In the genomic region with DNA sequence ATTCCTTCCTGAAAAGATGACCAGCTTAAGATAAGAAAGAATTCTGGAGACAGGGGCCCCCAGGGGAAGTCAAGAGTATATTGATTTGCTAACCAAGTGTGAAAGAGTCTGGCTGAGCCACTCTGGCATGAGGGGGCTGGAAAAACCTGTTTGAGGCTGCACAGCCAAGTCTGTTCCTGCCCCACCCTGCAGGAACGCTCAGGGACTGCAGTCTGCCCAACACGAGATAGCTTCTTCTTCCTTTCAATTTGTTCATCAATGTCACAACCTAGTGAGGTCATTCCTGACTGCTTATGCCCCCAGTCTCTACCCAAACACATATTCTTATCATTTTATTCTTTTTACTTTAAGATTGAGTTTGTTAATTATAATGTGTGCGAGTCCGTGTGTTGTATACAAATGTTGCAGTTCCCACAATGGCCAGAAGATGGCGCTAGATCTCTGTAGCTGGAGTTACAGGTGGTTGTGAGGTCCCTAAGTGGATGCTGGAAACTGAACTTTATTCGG, we compare ENCODE assay signal across 8 mouse cellular contexts.
DNase-seq lines count a peak whose midpoint lies in the region; ATAC-seq lines count a peak whose summit lies in the region.

No protein-coding gene starts in this region.

- WGBS in intestine, embryonic 14.5 days: 42% methylated on average over 6 of the region's 6 CpGs
- WGBS in stomach, embryonic 16.5 days: 43% methylated on average over 6 of the region's 6 CpGs

- peak; percentile 4 for DNase-seq in gastrocnemius, postnatal 14 days
- no peak for DNase-seq in gastrocnemius, adult 8-10 months (ENCODE audit: low spot score in 2 of 2)
- peak; percentile 21 for DNase-seq in right cerebral cortex, postnatal 14 days
- DNase-seq in right cerebral cortex, adult 2 months (ENCODE audit: low spot score in 2 of 2): no peak
- DNase-seq in intestine, embryonic 14.5 days (ENCODE audit: low spot score): peak; percentile 59
- no peak for DNase-seq in thymus, adult 18-20 months
- no peak for DNase-seq in frontal cortex, adult 2 months (ENCODE audit: extremely low spot score in 1 of 2, low spot score in 1 of 2)

- no peaks in the 10 kb centered on the region for H3K27me3 ChIP-seq in intestine, embryonic 14.5 days (replicated peaks; ENCODE audit: control insufficient read depth, insufficient read depth, low read length)
- no peaks in the 10 kb centered on the region for H3K27me3 ChIP-seq in stomach, embryonic 16.5 days (ENCODE audit: control insufficient read depth, insufficient read depth, low read length)

- no peaks in the 10 kb centered on the region for H3K9me3 ChIP-seq in intestine, embryonic 14.5 days (ENCODE audit: control insufficient read depth, low read length)
- no peaks in the 10 kb centered on the region; the same call in 1 of the 2 replicates for H3K9me3 ChIP-seq in stomach, embryonic 16.5 days (replicated peaks; ENCODE audit: control insufficient read depth, low read length)

- ATAC-seq in intestine, embryonic 14.5 days (replicated peaks; ENCODE audit: low FRiP score, low TSS enrichment, low read depth): peak; percentile 93
- ATAC-seq in stomach, embryonic 16.5 days (ENCODE audit: insufficient read depth, low FRiP score): peak; percentile 66; the same call in 1 of the 2 replicates

- no peak overlapping the region for H3K27ac ChIP-seq in intestine, embryonic 14.5 days (ENCODE audit: low read depth)
- 0 out of 2 replicates have a peak overlapping the region, but pooled peaks have one; percentile 64 for H3K27ac ChIP-seq in stomach, embryonic 16.5 days (ENCODE audit: low read length)

- H3K4me3 ChIP-seq in intestine, embryonic 14.5 days (ENCODE audit: low read depth, low read length): no peak overlapping the region
- H3K4me3 ChIP-seq in stomach, embryonic 16.5 days (replicated peaks; ENCODE audit: low read length): no peak overlapping the region

- no peaks in the 10 kb centered on the region for H3K4me1 ChIP-seq in intestine, embryonic 14.5 days (replicated peaks; ENCODE audit: control insufficient read depth, insufficient read depth, low read length)
- H3K4me1 ChIP-seq in stomach, embryonic 16.5 days (ENCODE audit: control insufficient read depth, insufficient read depth, low read length): no peaks in the 10 kb centered on the region

- no peaks in the 10 kb centered on the region for H3K36me3 ChIP-seq in intestine, embryonic 14.5 days (ENCODE audit: control insufficient read depth, insufficient read depth, low read length)
- H3K36me3 ChIP-seq in stomach, embryonic 16.5 days (ENCODE audit: control insufficient read depth, insufficient read depth, low read length): no peaks in the 10 kb centered on the region

- intact Hi-C loops in gastrocnemius, postnatal 14 days (cut with DNase I; ENCODE audit: low total_unique reads): no loop called here

- H3K4me2 ChIP-seq in intestine, embryonic 14.5 days (ENCODE audit: low read length): no peak overlapping the region
- no peak overlapping the region for H3K4me2 ChIP-seq in stomach, embryonic 16.5 days (ENCODE audit: low read depth, low read length)

- H3K9ac ChIP-seq in intestine, embryonic 14.5 days (ENCODE audit: low read length): no peak overlapping the region
- H3K9ac ChIP-seq in stomach, embryonic 16.5 days (ENCODE audit: low read length): no peak overlapping the region

Comparison
In these comparisons a context has a peak if more than half of its experiments do, and no peak if none do; other contexts are left out.
1. DNase-seq: peak in gastrocnemius, postnatal 14 days (single experiment), right cerebral cortex, postnatal 14 days (single experiment) and intestine, embryonic 14.5 days (single experiment); none in gastrocnemius, adult 8-10 months (0 of 2), right cerebral cortex, adult 2 months (0 of 2), thymus, adult 18-20 months (0 of 2) and frontal cortex, adult 2 months (0 of 2).